Mouse (Mus musculus) liver, embryonic 15.5 days (tissue): ENCODE measurements around the gene Tspan18. TPM values are rescaled to one million over a fixed set of nuclear protein-coding genes. Genes with fewer than 3 reads are reported as not detected.

Experiments used
- ATAC-seq: fragments of 200-750 bp; cut with Nextera tagmentation; 2 replicates; pipeline ENCODE4 v1.8.0; 2017; ENCODE audit warnings: moderate number of reproducible peaks, mild to moderate bottlenecking, moderate library complexity; ENCODE audit not compliant: insufficient read depth
- H3K27ac ChIP-seq: fragments of 300-500 bp; sonication (generic); replicated peaks from 2 replicates; pipeline ENCODE4 v1.5.1; 2015; ENCODE audit warnings: mild to moderate bottlenecking, inconsistent platforms
- H3K27me3 ChIP-seq: fragments of 300-500 bp; sonication (generic); 2 replicates; pipeline ENCODE4 v1.6.1; 2015; ENCODE audit warnings: mild to moderate bottlenecking, inconsistent platforms
- H3K36me3 ChIP-seq: fragments of 300-500 bp; sonication (generic); replicated peaks from 2 replicates; pipeline ENCODE4 v1.6.1; 2015; ENCODE audit warnings: moderate library complexity, mild to moderate bottlenecking, inconsistent platforms
- H3K4me1 ChIP-seq: fragments of 300-500 bp; sonication (generic); replicated peaks from 2 replicates; pipeline ENCODE4 v1.6.1; 2015; ENCODE audit warnings: inconsistent platforms
- H3K4me2 ChIP-seq: fragments of 300-500 bp; sonication (generic); 2 replicates; pipeline ENCODE4 v1.6.1; 2015; ENCODE audit warnings: moderate library complexity, mild to moderate bottlenecking, inconsistent platforms
- H3K4me3 ChIP-seq: fragments of 300-500 bp; sonication (generic); replicated peaks from 2 replicates; pipeline ENCODE4 v1.5.1; 2015; ENCODE audit warnings: mild to moderate bottlenecking, inconsistent platforms
- H3K9ac ChIP-seq: fragments of 300-500 bp; sonication (generic); 2 replicates; pipeline ENCODE4 v1.6.1; 2015; ENCODE audit warnings: moderate library complexity, mild to moderate bottlenecking, inconsistent platforms
- H3K9me3 ChIP-seq: fragments of 300-500 bp; sonication (generic); replicated peaks from 2 replicates; pipeline ENCODE4 v1.6.1; 2016; ENCODE audit warnings: inconsistent platforms
- WGBS: fragments of 180-500 bp; shearing (Covaris S2); methylation state at CpG from one replicate; pipeline ENCODE4 v1.1.7; 2015; ENCODE audit warnings: mixed read lengths; ENCODE audit not compliant: insufficient replicate concordance; 5-methylcytosine and 5-hydroxymethylcytosine counted together
- polyA plus RNA-seq: library from polyadenylated mRNA; unstranded; fragments of >200 nt; fragmentation: Nextera tagmentation; extraction: Ambion mirVana; gene quantifications from 2 replicates; pipeline ENCODE4 v1.2.1, GENCODE M21; 2015

The Tspan18 gene
- polyA plus RNA-seq, 1 experiment from 2014 or later = 2.7 TPM

DNA sequence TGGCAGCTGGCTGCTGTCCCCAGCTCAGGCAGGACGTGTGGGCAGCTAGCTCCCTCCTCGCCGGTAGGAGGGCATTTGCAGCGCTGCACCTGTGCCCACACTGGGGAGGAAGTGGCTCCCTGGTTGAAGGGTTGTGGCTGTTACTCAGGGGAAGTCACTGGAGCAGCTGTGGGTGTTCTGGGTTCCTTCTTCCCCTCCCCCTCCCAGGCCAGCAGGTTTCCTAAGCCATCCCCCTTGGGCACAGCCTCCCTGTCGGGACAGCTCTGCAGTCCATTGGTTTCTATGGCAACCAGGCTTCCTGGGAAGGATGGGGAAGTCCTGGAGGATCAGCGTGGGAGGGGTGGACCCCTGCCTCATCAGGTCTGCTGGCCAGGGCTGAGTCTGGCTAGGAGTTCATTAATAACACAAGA is 141.6 kb downstream of the Tspan18 start:
- H3K27ac ChIP-seq = no peak overlapping the region
- no peaks in the 10 kb centered on the region for H3K36me3 ChIP-seq
- H3K9me3 ChIP-seq = no peaks in the 10 kb centered on the region
- H3K4me1 ChIP-seq = peaks cover 17% of the 10 kb centered on the region
- no peak overlapping the region for H3K9ac ChIP-seq
- ATAC-seq = no peak
- H3K4me3 ChIP-seq = no peak overlapping the region
- 4% methylated on average over 6 of the region's 6 CpGs for WGBS
- H3K27me3 ChIP-seq = peaks cover 32% of the 10 kb centered on the region
- no peak overlapping the region for H3K4me2 ChIP-seq

DNA sequence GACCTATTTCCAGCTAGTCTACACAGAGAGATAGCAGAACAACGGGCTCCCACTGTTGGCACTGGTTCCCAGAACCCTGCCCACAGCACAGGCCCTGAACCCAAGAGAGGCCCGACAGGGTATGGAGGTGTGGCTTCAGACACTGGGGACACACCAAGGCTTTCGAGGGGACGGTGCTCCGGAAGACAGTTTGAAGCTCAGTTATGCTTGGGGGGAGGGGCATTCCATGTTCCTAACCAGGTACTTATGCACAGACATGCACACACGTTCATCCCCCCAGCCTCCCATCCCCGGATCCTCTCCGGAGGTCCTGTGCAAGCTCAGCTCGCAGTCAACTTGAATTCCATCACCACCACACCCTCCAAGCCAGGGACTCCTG is 142.1 kb downstream of the Tspan18 start:
- Histone ChIP-seq H3K36me3 (no peaks in the 10 kb centered on the region), H3K4me2 (no peak overlapping the region), H3K4me1 (peaks cover 18% of the 10 kb centered on the region), H3K9me3 (no peaks in the 10 kb centered on the region), H3K27me3 (peaks cover 37% of the 10 kb centered on the region), H3K9ac (no peak overlapping the region), H3K27ac (no peak overlapping the region), H3K4me3 (no peak overlapping the region)
- WGBS = 31% methylated on average over 9 of the region's 9 CpGs
- ATAC-seq = no peak

DNA sequence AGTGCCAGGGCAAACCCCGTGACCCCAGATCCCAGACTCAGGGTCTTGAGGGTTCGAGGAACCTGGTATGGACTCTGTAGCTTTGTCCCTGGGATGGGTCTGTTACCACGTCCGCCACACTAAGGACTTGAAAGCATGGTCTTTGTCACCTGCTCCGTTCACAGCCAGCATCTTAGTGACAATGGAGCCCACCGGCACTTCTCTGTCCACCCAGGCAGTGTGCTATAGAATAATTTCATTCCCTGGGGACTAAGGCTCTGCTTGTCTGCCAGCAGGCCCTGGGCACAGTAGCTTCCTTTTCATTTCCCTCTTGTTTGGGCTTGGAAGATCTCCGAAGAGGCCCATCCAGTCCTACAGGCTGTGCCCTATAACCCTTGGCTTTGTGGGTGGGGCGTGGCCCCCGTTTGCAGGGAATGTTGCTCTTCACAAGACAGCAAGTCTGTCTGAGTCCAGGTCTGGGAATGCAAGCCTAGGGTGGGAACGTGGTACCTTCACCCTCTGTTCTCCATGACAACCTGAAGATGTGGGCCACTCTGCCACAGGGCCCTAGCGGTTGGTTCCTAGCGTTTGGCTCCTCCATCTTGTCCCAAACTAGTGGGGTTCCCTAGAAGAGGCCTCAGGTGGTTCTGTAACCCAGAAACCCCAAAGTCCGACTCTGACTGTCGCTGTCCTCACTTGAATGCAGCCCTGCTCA is 142.7 kb downstream of the Tspan18 start:
- 59% methylated on average over 14 of the region's 14 CpGs for WGBS
- H3K9ac ChIP-seq = no peak overlapping the region
- H3K9me3 ChIP-seq = no peaks in the 10 kb centered on the region
- ATAC-seq = no peak
- H3K27ac ChIP-seq = no peak overlapping the region
- no peak overlapping the region for H3K4me2 ChIP-seq
- peaks cover 18% of the 10 kb centered on the region for H3K4me1 ChIP-seq
- H3K27me3 ChIP-seq = peaks cover 42% of the 10 kb centered on the region
- H3K4me3 ChIP-seq = no peak overlapping the region
- no peaks in the 10 kb centered on the region for H3K36me3 ChIP-seq

DNA sequence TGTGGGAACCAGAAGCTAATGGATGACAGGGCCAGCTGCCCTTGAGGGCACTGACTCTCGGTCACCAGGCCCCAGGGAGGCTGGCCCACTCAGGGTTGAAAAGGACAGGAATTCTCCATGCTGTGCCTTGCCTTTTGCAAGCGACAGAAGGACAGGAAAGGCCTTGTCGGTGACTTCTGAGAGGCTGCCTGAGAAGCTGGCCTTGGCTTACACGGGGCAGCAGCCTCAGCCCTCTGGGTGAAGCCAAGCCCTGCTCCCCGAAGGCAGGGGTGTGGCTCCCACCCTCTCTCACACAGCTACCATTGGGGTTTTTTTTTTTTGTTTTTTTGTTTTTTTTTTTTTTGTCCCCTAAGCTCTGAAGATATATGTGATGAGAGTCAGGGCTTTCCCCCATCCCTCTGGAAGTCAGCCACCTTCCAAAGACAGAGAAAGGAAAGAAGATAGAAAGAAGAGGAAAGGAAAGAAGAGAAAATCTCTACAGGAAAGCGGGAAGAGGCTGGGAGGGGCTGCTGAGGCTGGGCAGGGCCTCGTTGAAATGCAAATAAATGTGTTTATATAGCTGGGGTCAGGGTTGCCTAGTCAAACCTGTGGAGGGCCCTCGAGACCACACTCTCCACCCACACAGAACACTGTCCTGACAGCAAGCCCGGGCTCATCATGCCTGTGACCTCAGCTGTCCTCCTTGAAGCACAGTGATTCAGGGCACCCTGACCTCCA is 143.4 kb downstream of the Tspan18 start:
- no peak for ATAC-seq
- H3K9me3 ChIP-seq = no peaks in the 10 kb centered on the region
- H3K27me3 ChIP-seq = peaks cover 46% of the 10 kb centered on the region
- no peak overlapping the region for H3K27ac ChIP-seq
- no peak overlapping the region for H3K9ac ChIP-seq
- WGBS = 26% methylated on average over 9 of the region's 9 CpGs
- no peak overlapping the region for H3K4me2 ChIP-seq
- peaks cover 18% of the 10 kb centered on the region for H3K4me1 ChIP-seq
- no peaks in the 10 kb centered on the region for H3K36me3 ChIP-seq
- no peak overlapping the region for H3K4me3 ChIP-seq

DNA sequence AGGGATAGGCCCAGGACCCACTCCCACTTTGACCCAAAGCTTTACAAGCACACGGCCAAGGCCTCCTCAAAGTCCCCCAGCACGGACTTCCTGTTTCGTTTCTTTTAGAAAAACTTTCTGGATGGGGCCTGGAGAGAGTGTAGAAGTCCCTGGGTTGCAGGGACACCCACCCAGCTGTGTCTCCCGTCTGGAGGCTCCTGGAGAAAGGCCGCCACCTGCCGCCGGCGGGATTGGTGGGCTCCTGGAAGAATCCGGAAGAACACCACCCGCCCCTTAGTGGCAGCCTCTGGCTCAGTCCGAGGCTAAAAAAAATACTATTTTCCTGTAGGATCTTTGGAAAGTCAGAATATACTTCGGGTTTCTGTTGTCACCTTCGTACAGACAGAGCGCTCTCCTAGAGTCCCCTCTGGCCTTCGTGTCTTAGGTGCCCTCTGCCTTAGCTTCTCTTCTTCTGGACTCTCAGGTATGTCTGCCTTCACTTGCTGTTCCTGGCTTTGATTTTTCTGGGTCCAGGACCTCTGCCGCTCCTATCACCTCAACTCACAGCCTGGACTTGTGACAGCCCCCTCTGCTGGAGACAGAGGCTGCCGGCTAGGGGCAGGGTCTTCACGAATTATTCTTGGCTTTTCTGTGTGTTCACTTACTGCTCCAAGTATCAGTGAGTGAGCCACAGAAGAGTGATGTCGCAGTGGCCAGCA is 145.4 kb downstream of the Tspan18 start:
- Histone ChIP-seq H3K4me3 (peak overlapping the region; percentile 48), H3K9me3 (no peaks in the 10 kb centered on the region), H3K27ac (no peak overlapping the region), H3K4me2 (peak overlapping the region; percentile 75), H3K9ac (no peak overlapping the region), H3K4me1 (peaks cover 18% of the 10 kb centered on the region), H3K27me3 (peaks cover 67% of the 10 kb centered on the region), H3K36me3 (no peaks in the 10 kb centered on the region)
- no peak for ATAC-seq
- 8% methylated on average over 19 of the region's 19 CpGs for WGBS

DNA sequence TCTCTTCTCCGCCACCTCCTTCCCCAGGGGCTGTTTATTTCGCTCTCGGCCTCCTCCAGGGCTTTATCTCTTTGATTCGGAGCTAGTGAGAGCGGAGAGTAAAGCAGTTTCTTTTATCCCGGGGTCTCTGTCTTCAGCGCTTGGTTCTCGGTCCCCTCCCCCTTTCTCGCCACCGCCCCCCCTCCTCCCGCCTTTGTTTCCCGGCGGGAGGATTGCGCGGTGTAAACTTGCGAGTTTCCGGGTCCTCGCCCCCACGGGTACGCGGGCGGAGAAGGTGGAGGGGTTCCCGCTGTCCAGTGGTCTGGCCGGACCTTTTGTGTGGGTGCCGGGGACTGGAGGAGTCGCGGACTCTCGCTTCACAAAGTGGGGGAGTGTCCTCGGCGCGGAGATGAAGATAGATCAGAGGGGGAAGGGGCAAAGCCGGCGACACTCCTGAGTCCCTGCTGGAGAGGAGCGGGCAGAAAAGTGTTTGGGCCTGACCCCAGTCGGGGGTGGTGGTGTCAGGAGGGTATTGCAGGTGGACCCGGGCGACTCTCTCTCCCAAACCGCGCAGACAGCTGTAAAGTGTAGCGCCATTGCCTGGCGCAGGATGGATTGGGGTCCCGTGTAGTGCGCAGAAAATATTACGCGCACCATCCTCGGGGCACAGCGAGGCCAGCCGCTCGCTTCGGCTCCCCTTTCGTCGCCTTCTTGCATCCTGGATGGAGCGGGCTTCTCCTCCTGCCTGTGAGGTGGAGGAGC is 146.1 kb downstream of the Tspan18 start:
- no peaks in the 10 kb centered on the region for H3K9me3 ChIP-seq
- H3K27ac ChIP-seq = no peak overlapping the region
- peak overlapping the region; percentile 48 for H3K4me3 ChIP-seq
- no peaks in the 10 kb centered on the region for H3K36me3 ChIP-seq
- no peak for ATAC-seq
- H3K4me1 ChIP-seq = peaks cover 18% of the 10 kb centered on the region
- 2% methylated on average over 53 of the region's 53 CpGs for WGBS
- H3K9ac ChIP-seq = no peak overlapping the region
- H3K4me2 ChIP-seq = peak overlapping the region; percentile 75
- peaks cover 74% of the 10 kb centered on the region for H3K27me3 ChIP-seq

DNA sequence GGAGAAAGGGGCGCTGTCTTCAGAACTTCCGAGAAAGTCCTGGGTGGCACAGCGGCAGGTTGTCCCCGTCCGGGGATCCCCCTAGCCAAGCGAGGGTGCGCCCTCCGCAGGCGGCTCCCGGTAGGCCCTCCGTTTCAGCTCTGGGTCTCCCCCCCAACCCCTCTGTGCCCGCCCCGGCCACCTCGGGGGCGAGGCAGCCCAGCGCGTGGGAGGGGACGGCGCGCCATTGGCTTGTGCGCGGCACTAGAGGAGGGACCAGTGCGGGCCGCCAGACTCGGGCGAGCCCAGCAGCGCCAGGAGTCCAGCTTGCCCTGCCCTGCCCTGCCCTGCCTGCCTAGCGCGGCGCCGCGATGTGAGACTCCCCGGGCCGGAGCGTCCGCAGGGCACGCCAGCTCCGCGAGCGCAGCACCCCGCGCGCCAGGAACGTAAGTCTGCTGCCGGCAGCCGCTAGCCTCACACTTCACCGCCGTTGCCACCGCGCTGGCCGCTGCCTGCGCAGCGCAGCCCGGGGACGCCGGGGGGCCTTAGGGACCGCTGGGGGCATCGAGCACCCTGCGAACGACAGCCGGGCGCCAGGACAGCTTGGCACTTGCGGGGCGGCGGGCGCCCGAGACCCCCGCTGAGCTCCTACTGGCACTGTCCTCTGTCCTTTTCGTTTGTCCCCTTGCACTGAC is 146.8 kb downstream of the Tspan18 start, which contains the start of gene Trp53i11:
Gene Trp53i11, plus strand, starts transcription at position 226 of the 674 bp plus-strand sequence.
- Histone ChIP-seq H3K27me3 (peaks cover 77% of the 10 kb centered on the region), H3K9me3 (no peaks in the 10 kb centered on the region), H3K36me3 (no peaks in the 10 kb centered on the region), H3K4me3 (peak within 1 kb of the TSS; percentile 48), H3K27ac (no peak within 1 kb of the TSS), H3K4me2 (peak within 1 kb of the TSS; percentile 75), H3K9ac (no peak within 1 kb of the TSS), H3K4me1 (peaks cover 14% of the 10 kb centered on the region; the same call in 1 of the 2 replicates)
- WGBS = under 1% methylated on average over 68 of the region's 69 CpGs
- peak; percentile 76 for ATAC-seq

DNA sequence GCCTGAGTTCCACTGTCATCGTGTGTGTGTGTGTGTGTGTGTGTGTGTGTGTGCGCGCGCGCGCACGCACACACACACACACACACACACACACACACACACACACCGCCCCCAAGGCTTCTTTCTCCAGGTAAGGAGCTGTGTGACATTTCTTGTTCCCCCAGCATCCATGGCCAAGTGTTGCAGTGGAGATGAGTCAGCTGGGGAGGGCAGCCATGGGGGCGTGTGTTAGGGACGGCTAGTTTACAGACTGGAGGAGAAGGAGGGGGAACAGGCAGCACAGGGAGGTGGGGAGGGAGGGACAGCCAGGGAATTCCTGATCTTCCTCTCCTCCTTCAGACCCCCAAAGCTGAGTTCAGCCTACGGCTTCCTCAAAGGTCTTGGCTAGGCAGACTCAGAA is 151.4 kb downstream of the Tspan18 start:
- Histone ChIP-seq H3K9me3 (no peaks in the 10 kb centered on the region), H3K4me3 (no peak overlapping the region), H3K4me2 (no peak overlapping the region), H3K4me1 (0 out of 2 replicates have a peak, but pooled peaks cover 3% of the 10 kb centered on the region), H3K27me3 (peaks cover 96% of the 10 kb centered on the region), H3K36me3 (no peaks in the 10 kb centered on the region), H3K27ac (no peak overlapping the region), H3K9ac (no peak overlapping the region)
- ATAC-seq = no peak
- WGBS = 69% methylated on average over 11 of the region's 11 CpGs

DNA sequence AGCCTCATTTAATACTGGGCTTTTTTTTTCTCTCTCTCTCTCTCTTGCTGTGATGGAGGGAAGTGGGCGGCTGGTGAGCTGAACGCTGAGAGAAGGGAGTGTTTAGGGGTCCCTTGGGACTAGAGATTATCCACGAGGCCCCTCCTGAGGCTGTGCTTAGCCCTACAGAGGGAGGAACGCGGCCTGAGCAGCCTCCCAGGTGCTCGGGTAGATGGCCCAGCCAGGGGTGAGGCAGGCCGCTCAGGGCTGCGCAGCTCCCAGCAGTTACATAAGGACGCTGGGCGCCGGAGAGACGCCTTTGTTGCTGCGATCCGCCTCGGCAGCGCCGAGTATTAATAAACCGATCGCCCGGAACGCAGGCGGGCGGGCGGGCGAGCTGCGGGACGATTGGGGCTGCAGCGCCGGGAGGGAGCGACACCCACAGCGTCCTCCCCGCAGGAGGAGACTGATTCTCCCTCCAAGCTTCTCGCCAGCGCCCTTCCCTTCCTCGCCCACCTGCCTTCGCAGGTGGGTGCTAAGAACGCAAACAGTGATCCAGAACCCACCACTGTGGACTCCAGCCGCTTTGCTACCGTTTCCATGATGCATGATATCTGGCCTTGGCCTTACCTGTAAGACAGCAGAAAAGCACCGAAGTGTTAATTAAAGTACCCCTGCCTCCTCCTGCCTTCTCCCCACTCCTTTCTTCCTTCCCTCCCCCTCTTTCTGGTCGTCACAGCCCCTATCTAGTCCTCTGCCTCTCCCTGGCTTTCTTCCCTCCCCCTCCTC is 154.0 kb downstream of the Tspan18 start:
- peak overlapping the region; percentile 19; the same call in 1 of the 2 replicates for H3K4me2 ChIP-seq
- H3K9me3 ChIP-seq = no peaks in the 10 kb centered on the region
- H3K27me3 ChIP-seq = peaks cover 93% of the 10 kb centered on the region
- H3K36me3 ChIP-seq = no peaks in the 10 kb centered on the region
- ATAC-seq = no peak
- H3K27ac ChIP-seq = no peak overlapping the region
- H3K4me3 ChIP-seq = no peak overlapping the region
- H3K4me1 ChIP-seq = no peaks in the 10 kb centered on the region
- 2% methylated on average over 41 of the region's 41 CpGs for WGBS
- H3K9ac ChIP-seq = no peak overlapping the region

DNA sequence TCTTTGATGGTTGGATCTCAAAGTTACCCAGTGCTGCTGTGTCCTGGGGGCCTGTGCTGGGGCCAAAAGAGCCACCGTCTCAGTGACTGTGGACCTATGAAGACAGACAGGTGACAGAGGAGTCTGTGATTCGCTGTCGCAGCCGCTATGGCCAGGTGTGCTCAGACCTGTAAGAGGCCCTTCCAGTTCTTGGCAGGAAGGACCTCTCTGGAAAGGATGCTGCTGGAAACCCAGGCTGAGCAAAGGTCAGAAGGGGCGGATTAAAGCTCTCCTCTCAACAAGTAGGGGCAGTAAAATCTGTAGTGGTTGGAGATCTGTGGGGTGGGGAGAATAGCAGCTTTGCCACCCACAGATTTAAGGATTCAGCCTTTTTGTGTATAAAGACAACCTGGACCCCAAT is 154.7 kb downstream of the Tspan18 start:
- no peak for ATAC-seq
- Histone ChIP-seq H3K9ac (no peak overlapping the region), H3K4me1 (no peaks in the 10 kb centered on the region), H3K4me2 (no peak overlapping the region), H3K27me3 (peaks cover 86% of the 10 kb centered on the region), H3K27ac (no peak overlapping the region), H3K9me3 (no peaks in the 10 kb centered on the region), H3K4me3 (no peak overlapping the region), H3K36me3 (no peaks in the 10 kb centered on the region)
- 38% methylated on average over 5 of the region's 5 CpGs for WGBS
